Mouse (Mus musculus) layer of hippocampus, adult 11-12 months (tissue): ENCODE measurements at regions not wholly inside any gene's neighbourhood (a gene's known extent, or its start where the extent isn't known, plus 50 kb on each side); places are given as distances from the start of the nearest gene placed in this dataset.

Source experiments
- DNase-seq: peaks from one replicate; pipeline ENCODE4 v3.0.0; 2022; ENCODE audit warnings: low spot score

DNA sequence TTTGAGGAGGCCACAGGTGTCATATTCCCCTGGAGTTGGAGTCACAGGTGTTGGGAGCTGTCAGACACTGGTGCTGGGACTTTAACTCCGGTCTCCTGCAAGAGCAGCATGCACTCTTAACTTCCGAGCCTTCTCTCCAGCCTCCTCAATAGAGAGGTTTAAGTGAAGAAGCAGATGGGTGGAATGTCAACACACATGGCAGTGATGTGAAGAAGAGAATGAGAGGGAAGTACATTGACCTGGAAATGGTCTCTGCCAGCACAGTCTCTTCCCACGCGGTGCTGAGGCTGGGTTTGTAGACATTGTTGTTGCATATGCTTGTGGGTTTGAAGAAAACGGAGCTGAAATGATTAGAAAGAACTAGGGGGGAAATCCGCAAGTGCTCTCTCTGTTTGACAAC is 112.0 kb upstream of the Fn1 start:
- DNase-seq: no peak

DNA sequence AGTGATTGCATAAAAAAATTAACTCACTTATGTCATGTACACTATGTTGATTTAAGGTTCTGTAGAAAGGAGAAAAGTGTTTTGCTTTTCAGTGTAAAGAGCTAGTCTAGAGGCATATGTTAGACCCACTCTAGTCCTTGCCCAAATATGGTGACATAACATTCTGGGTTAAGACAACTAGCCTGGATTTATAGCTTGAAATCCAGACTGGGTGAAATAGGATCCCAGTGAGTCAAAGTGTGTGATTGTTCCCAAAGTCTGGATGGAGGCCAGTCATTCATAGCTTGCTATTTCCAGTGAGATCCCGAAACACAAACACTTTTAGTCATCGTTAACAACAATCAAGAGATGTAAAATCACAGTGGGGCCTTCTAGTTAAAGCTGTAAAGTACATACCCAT is 110.5 kb upstream of the Fn1 start:
- DNase-seq: peak; percentile 10

DNA sequence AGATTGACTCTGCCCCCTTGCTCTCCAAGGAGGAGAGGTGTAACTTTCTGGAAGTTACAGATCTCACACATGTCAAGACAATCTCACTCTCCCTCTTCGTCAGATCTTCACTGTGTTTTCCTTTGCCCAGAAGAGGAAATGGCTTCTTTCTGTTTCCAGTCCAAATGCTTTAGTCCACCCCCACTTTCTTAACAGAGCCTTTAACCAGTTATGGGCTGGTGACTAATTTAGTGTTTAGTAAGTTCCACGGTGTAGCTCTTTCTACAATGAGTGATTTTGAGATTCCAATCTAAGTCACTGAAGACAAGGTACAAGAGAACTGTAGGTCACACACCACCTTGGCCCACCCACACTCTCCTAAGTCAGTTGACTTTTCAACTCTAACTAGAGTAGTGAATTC is 107.3 kb upstream of the Fn1 start:
- DNase-seq: no peak

GRCm38 (mm10) chr1:71757236-71757635 is 104.2 kb upstream of the Fn1 start:
- DNase-seq: no peak

DNA sequence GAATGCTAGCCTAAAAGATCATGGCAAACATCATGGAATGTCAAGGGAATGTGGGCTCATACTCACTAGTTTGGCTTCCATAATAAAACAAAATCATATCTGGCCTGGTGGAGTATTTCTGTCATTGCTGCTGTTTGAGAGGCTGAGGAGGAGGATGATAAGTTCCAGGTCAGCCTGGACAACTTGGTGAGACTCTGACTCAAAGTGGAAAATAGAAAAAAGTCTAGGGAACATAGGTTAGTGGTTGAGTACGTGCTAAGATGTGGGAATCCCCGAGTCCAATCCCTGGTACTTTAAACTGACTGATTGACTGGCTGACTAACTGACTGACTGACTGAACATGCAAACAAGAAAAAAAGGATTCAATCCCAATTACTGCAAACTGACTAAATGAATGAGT is 103.2 kb upstream of the Fn1 start:
- no peak for DNase-seq

DNA sequence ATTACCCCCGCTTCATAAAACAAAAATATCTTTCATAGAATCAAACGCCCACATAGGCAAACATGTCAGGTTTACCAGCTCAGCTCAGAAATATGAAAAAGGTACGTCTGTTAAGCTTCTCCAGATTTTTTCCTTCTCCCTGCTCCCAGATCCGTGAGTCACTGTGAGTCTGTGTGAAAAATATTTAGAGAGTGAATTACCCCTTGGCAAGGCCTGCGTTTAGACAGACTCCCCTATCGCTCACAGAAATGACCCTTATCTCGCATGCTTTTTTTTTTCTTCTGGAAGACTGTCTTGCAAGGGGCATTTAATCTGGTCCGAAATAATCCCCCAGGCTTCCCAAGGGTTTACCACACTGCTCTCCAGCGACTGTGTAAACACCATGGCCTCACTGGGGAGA is 102.4 kb upstream of the Fn1 start:
- no peak for DNase-seq

DNA sequence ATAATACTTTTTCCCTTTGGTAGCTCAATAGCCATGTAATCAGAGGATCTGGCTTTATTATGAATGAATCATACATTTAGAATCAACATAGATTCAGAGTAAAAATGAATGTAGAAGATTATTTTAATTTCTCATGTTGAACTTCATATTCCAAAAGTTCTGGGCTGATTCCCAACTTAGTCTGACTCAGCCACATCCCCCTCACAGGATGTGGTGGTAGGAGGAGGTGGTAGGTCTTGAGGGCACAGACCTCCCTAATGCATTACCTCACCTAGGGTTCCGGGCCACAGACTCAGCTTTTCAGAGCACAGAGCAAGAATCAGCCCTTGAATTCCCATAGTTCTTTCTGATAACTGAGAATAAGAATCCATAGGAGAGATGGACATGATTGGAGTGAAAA is 99.4 kb upstream of the Fn1 start:
- no peak for DNase-seq

- DNase-seq: no peak
Measured at GRCm38 (mm10) chr1:71751601-71752000, 98.6 kb upstream of the Fn1 start.

DNA sequence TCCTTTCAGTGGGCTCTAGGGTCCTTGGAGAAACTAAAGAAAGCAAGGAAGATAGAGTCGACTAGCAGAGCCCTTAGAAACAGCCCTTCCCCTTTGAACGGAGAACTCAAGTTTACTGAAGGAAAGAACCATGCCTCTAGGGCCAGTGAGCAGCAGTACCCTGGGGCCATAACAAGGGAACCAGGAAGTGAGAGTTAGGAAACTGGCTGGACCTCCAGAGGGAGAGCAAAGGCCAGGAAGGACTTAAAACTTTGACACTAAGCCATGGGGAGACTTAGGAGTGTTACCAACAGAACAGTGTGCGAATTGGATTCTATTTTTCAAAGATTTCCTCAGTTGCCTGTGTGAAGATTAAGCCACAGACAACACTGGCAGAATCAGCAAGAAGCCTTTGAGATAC is 82.6 kb upstream of the Fn1 start:
- no peak for DNase-seq

GRCm38 (mm10) chr1:71731623-71732022 is 78.6 kb upstream of the Fn1 start:
- DNase-seq: no peak

GRCm38 (mm10) chr1:71731011-71731410 is 78.0 kb upstream of the Fn1 start:
- DNase-seq: no peak

DNA sequence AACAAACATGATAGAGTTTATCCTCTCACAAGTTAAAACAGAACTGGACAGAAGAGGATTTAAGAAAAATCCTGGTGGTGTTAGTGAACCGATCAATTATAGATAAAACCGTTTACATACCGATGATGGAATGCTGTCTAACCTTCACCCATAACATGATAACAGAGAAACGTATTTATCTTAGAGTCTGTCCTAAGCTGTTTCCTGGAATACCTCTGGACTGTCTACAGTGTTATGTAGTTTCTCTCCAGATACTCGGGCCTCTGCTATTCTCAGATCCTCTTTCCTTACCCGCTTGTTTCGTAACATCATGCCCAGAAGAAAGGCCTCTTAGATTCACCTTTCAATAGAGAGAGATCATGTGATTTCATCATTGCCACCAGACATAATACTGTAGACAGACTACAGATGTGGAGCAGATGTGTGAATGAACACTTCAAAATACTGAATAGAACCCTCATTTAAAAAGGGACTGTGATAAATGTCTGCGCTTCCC is 75.9 kb upstream of the Fn1 start:
- no peak for DNase-seq

DNA sequence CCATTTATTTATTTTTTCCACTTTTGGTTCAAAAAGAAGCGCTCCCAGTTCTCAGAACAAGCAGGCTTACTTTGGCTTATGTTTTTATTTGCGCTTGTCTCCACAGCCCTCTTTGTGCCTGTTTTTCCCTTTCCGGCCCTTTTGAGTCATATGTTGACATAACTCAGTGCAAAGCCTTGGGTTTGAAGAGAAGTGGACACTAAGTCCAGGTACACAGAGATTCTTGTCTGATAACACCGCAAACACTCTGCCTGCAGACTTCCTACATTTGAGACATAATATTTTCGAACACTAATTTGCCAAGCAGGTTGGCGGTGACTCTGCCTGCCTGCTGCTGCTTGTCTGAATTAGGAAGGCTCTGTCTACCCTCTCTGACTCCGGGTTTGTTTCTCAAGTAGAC is 70.8 kb upstream of the Fn1 start:
- DNase-seq: no peak

DNA sequence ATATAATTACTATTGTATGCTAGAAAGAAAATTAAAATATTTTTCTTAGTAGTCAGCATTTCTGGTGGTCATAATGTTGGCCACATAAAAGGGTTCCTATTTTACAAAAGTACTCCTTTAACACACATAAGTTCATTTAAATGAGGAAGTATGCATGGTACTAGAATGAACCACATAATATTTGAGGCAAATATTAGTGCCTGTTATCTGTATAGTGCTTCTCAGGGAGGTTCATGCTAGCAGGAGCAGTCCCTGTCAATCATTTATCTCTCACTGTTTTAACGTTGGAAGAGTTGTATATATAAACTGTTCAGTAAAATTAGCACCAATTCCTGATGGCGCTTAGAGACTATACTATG is 70.0 kb upstream of the Fn1 start:
- DNase-seq: no peak

- no peak for DNase-seq
Measured at GRCm38 (mm10) chr1:71722211-71723038, 69.4 kb upstream of the Fn1 start.
